Mouse (Mus musculus): ENCODE measurements around the gene 2010300C02Rik. TPM values are rescaled to one million over a fixed set of nuclear protein-coding genes. Genes with fewer than 3 reads are reported as not detected.

Gene 2010300C02Rik
- polyA plus RNA-seq, 1 experiment from 2014 or later: 0.65 TPM

DNA sequence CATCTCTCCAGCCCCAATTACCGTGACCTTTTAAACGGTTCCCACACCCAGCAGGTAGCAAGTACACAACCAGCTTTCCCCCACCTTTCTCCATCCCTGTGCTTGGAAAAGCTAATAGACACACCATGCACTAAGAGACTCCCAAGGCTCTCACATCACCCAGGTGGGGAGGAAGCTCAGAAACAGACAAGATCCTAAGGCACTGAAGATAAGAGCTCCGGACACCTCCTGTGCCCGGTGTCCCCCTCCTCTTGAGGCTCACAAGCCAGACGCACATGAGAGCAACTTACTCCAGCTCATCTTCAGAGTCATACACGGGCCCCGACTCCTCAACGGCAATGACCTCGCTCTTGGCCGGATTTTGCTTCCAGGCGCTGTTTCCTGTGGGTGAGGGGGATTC is 82.3 kb downstream of the 2010300C02Rik start:
- Histone ChIP-seq H3K4me2 (ENCODE audit: low read depth, low read length) (no peak overlapping the region), H3K27ac (replicated peaks; ENCODE audit: low read depth, low read length) (no peak overlapping the region), H3K36me3 (replicated peaks; ENCODE audit: control insufficient read depth, insufficient read depth, low read depth, low read length) (no peaks in the 10 kb centered on the region), H3K9me3 (replicated peaks; ENCODE audit: control insufficient read depth, low read length) (no peaks in the 10 kb centered on the region), H3K4me3 (ENCODE audit: low read depth, low read length) (no peak overlapping the region), H3K27me3 (ENCODE audit: control insufficient read depth, insufficient read depth, low read length) (no peaks in the 10 kb centered on the region), H3K4me1 (ENCODE audit: control insufficient read depth, insufficient read depth, low read length) (no peaks in the 10 kb centered on the region), H3K9ac (replicated peaks; ENCODE audit: low read length) (no peak overlapping the region)
- 75% methylated on average over 11 of the region's 11 CpGs for WGBS
- DNase-seq (ENCODE audit: low spot score) (no peak), ATAC-seq (replicated peaks; ENCODE audit: insufficient number of reproducible peaks, low FRiP score, low TSS enrichment, low read depth) (no peak)

DNA sequence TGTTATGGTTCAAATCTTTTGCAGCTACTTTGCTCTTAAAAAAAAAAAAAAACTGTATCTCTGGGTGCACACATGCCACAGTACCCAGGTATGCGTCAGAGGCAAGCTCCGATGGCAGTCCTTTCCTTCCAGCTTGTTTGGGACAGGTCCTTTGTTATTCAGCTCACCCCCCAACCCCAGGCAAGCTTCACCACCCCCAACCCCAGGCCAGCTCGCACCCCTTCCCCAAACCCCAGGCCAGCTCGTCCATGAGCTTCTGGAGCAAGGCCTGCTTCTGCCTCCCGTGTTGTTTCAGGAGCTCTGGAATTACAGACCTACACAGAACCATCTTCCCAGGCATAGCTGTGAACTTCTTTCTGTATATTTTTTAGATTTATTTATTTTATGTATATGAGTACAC is 83.1 kb downstream of the 2010300C02Rik start:
- Histone ChIP-seq H3K4me2 (ENCODE audit: low read depth, low read length) (no peak overlapping the region), H3K4me1 (ENCODE audit: control insufficient read depth, insufficient read depth, low read length) (no peaks in the 10 kb centered on the region), H3K27ac (replicated peaks; ENCODE audit: low read depth, low read length) (no peak overlapping the region), H3K36me3 (replicated peaks; ENCODE audit: control insufficient read depth, insufficient read depth, low read depth, low read length) (no peaks in the 10 kb centered on the region), H3K9me3 (replicated peaks; ENCODE audit: control insufficient read depth, low read length) (no peaks in the 10 kb centered on the region), H3K4me3 (ENCODE audit: low read depth, low read length) (no peak overlapping the region), H3K27me3 (ENCODE audit: control insufficient read depth, insufficient read depth, low read length) (no peaks in the 10 kb centered on the region), H3K9ac (replicated peaks; ENCODE audit: low read length) (no peak overlapping the region)
- DNase-seq (ENCODE audit: low spot score) (no peak), ATAC-seq (replicated peaks; ENCODE audit: insufficient number of reproducible peaks, low FRiP score, low TSS enrichment, low read depth) (no peak)
- 79% methylated on average over 5 of the region's 5 CpGs for WGBS

DNA sequence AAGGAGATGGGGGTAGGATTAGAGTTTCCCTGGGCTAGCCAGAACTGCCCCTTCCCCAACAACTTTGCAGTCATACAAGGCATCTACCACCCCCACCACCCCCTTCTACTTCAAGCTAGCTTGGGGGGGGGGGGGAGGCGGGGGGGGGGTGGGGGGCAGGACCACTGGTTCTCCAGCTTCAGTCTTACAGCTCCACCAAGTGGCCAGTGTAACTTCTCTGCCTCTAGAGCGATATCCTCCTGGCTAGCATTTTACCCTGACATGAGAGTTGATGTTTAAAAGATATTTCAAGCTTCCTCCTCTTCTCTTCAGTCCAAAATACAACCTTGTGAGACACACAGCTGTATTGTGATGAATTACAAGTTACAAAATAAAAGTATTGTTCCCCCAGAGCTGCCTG is 83.7 kb downstream of the 2010300C02Rik start:
- H3K9me3 ChIP-seq (replicated peaks; ENCODE audit: control insufficient read depth, low read length): no peaks in the 10 kb centered on the region
- H3K27ac ChIP-seq (replicated peaks; ENCODE audit: low read depth, low read length): no peak overlapping the region
- no peaks in the 10 kb centered on the region for H3K27me3 ChIP-seq (ENCODE audit: control insufficient read depth, insufficient read depth, low read length)
- DNase-seq (ENCODE audit: low spot score) (no peak), ATAC-seq (replicated peaks; ENCODE audit: insufficient number of reproducible peaks, low FRiP score, low TSS enrichment, low read depth) (no peak)
- WGBS: 36% methylated on average over 2 of the region's 2 CpGs
- H3K4me2 ChIP-seq (ENCODE audit: low read depth, low read length): no peak overlapping the region
- no peaks in the 10 kb centered on the region for H3K4me1 ChIP-seq (ENCODE audit: control insufficient read depth, insufficient read depth, low read length)
- no peak overlapping the region for H3K9ac ChIP-seq (replicated peaks; ENCODE audit: low read length)
- H3K36me3 ChIP-seq (replicated peaks; ENCODE audit: control insufficient read depth, insufficient read depth, low read depth, low read length): no peaks in the 10 kb centered on the region
- H3K4me3 ChIP-seq (ENCODE audit: low read depth, low read length): no peak overlapping the region

DNA sequence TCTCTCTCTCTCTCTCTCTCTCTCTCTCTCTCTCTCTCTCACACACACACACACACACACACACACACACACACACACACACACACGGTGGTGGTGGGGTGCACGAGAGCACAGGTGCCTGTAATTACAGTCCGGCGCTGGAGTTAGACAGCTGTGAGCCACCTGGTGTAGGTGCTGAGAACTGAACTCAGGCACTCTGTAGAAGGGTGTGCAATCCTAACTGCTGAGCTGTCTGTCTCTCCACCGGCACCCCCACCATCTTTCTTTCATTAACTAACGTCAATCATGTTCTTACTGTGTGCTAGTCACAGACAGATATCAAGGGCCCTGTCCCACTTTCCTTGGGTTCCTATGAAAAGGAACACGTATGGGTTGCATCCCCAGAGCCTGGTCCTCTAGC is 84.2 kb downstream of the 2010300C02Rik start:
- no peak overlapping the region for H3K4me3 ChIP-seq (ENCODE audit: low read depth, low read length)
- no peak overlapping the region for H3K27ac ChIP-seq (replicated peaks; ENCODE audit: low read depth, low read length)
- no peaks in the 10 kb centered on the region for H3K9me3 ChIP-seq (replicated peaks; ENCODE audit: control insufficient read depth, low read length)
- ATAC-seq (replicated peaks; ENCODE audit: insufficient number of reproducible peaks, low FRiP score, low TSS enrichment, low read depth) (no peak; the same call in 1 of the 2 replicates), DNase-seq (ENCODE audit: low spot score) (peak; percentile 25)
- no peak overlapping the region for H3K4me2 ChIP-seq (ENCODE audit: low read depth, low read length)
- no peaks in the 10 kb centered on the region for H3K4me1 ChIP-seq (ENCODE audit: control insufficient read depth, insufficient read depth, low read length)
- no peaks in the 10 kb centered on the region for H3K27me3 ChIP-seq (ENCODE audit: control insufficient read depth, insufficient read depth, low read length)
- H3K36me3 ChIP-seq (replicated peaks; ENCODE audit: control insufficient read depth, insufficient read depth, low read depth, low read length): no peaks in the 10 kb centered on the region
- 63% methylated on average over 7 of the region's 7 CpGs for WGBS
- H3K9ac ChIP-seq (replicated peaks; ENCODE audit: low read length): no peak overlapping the region

DNA sequence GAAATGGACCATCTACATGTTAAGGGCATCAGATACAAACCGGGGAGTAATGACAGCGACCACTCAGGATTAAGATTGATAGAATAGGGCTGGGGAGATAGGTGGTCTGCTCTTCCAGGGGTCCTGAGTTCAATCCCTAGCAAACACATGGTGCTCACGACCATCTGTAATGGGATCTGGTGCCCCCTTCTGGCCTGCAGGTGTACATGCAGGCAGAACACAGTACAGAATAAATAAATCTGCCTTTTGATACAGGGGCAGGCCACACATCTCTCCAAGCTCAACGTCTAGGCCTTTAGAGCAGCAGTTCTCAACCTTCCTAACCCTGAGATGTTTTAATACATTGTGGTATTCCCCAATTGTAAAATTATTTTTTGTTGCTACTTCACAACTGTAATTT is 85.2 kb downstream of the 2010300C02Rik start:
- 32% methylated on average over 4 of the region's 4 CpGs for WGBS
- Histone ChIP-seq H3K9ac (replicated peaks; ENCODE audit: low read length) (no peak overlapping the region), H3K4me2 (ENCODE audit: low read depth, low read length) (no peak overlapping the region)

DNA sequence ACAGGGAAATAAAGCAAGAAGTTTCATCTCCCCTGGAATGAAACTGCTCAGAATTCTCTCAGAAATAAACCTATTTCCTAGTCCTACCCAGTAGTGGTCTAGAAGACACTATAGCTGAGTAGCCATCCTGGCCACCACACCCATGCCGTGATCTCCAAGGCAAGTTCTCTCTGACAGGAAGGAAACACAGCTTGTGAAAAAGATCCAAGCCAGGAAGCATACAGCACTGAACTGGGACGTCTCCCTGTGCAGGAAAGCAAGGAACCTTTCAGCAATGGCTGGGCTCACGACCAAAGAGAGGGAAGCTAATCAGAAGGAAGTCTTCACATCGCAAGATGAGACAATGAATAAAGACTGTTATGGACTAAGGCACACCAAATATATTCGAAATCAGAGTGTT is 86.4 kb downstream of the 2010300C02Rik start:
- H3K36me3 ChIP-seq (replicated peaks; ENCODE audit: control insufficient read depth, insufficient read depth, low read depth, low read length): no peaks in the 10 kb centered on the region
- DNase-seq (ENCODE audit: low spot score): no peak
- ATAC-seq (replicated peaks; ENCODE audit: insufficient number of reproducible peaks, low FRiP score, low TSS enrichment, low read depth): no peak

More for the DNA sequence above, 85.2 kb downstream of the 2010300C02Rik start:
- DNase-seq (ENCODE audit: low spot score) (peak; percentile 58), ATAC-seq (replicated peaks; ENCODE audit: insufficient number of reproducible peaks, low FRiP score, low TSS enrichment, low read depth) (peak; percentile 56; the same call in 1 of the 2 replicates)
- no peaks in the 10 kb centered on the region for H3K9me3 ChIP-seq (replicated peaks; ENCODE audit: control insufficient read depth, low read length)
- H3K27ac ChIP-seq (replicated peaks; ENCODE audit: low read depth, low read length): no peak overlapping the region
- H3K4me1 ChIP-seq (ENCODE audit: control insufficient read depth, insufficient read depth, low read length): no peaks in the 10 kb centered on the region
- no peaks in the 10 kb centered on the region for H3K36me3 ChIP-seq (replicated peaks; ENCODE audit: control insufficient read depth, insufficient read depth, low read depth, low read length)
- H3K27me3 ChIP-seq (ENCODE audit: control insufficient read depth, insufficient read depth, low read length): no peaks in the 10 kb centered on the region
- no peak overlapping the region for H3K4me3 ChIP-seq (ENCODE audit: low read depth, low read length)

DNA sequence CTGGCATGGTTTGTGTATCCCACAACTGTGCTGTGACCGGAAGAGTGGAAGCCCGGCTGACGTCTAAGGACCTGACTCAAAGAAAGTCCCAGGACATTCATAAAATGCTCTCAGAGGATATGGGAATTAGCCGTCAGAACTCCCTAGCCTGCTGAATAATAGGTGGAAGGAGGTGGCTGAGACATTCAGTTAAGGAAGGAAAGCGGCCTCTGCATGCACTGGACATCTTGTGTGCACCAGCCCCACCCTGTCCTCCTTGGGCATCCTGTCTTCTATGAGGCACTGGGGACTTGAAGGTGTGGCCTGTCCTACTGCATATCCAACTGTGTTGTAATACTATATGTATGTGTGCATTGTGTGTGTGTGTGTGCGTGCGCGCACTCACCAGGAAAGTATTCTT is 87.5 kb downstream of the 2010300C02Rik start:
- no peaks in the 10 kb centered on the region for H3K27me3 ChIP-seq (ENCODE audit: control insufficient read depth, insufficient read depth, low read length)
- no peak for DNase-seq (ENCODE audit: low spot score)
- H3K4me2 ChIP-seq (ENCODE audit: low read depth, low read length): no peak overlapping the region
- H3K9ac ChIP-seq (replicated peaks; ENCODE audit: low read length): no peak overlapping the region
- no peaks in the 10 kb centered on the region for H3K4me1 ChIP-seq (ENCODE audit: control insufficient read depth, insufficient read depth, low read length)
- no peak overlapping the region for H3K27ac ChIP-seq (replicated peaks; ENCODE audit: low read depth, low read length)
- H3K9me3 ChIP-seq (replicated peaks; ENCODE audit: control insufficient read depth, low read length): no peaks in the 10 kb centered on the region
- ATAC-seq (replicated peaks; ENCODE audit: insufficient number of reproducible peaks, low FRiP score, low TSS enrichment, low read depth): no peak
- no peak overlapping the region for H3K4me3 ChIP-seq (ENCODE audit: low read depth, low read length)
- WGBS: 82% methylated on average over 8 of the region's 8 CpGs
- H3K36me3 ChIP-seq (replicated peaks; ENCODE audit: control insufficient read depth, insufficient read depth, low read depth, low read length): no peaks in the 10 kb centered on the region

More for the DNA sequence above, 86.4 kb downstream of the 2010300C02Rik start:
- Histone ChIP-seq H3K4me1 (ENCODE audit: control insufficient read depth, insufficient read depth, low read length) (no peaks in the 10 kb centered on the region), H3K4me2 (ENCODE audit: low read depth, low read length) (no peak overlapping the region), H3K9ac (replicated peaks; ENCODE audit: low read length) (no peak overlapping the region), H3K4me3 (ENCODE audit: low read depth, low read length) (no peak overlapping the region), H3K27ac (replicated peaks; ENCODE audit: low read depth, low read length) (no peak overlapping the region), H3K27me3 (ENCODE audit: control insufficient read depth, insufficient read depth, low read length) (no peaks in the 10 kb centered on the region), H3K9me3 (replicated peaks; ENCODE audit: control insufficient read depth, low read length) (no peaks in the 10 kb centered on the region)
- WGBS: 70% methylated on average over 5 of the region's 5 CpGs

DNA sequence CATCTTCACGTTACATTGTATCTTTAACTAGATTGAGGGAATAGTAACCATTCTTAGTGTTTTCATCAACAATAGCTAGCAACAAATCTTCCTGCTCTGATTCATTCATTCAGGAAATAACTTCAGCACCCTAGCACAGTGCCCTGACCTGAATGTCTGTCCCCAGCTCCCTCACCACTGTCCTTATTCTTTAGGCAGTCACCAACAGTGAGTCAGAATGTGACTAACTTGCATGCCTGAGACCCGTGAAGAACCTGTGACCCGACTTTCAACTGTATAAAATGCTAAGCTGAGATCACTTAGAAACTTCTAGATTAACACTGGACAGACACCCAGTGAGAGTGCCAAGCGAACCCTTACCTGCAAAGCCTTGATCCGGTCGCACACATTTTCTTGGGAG is 88.4 kb downstream of the 2010300C02Rik start:
- ATAC-seq (replicated peaks; ENCODE audit: insufficient number of reproducible peaks, low FRiP score, low TSS enrichment, low read depth): no peak
- H3K4me1 ChIP-seq (ENCODE audit: control insufficient read depth, insufficient read depth, low read length): no peaks in the 10 kb centered on the region
- H3K36me3 ChIP-seq (replicated peaks; ENCODE audit: control insufficient read depth, insufficient read depth, low read depth, low read length): no peaks in the 10 kb centered on the region
- 89% methylated on average over 6 of the region's 6 CpGs for WGBS
- H3K4me2 ChIP-seq (ENCODE audit: low read depth, low read length): no peak overlapping the region
- DNase-seq (ENCODE audit: low spot score): no peak
- H3K9ac ChIP-seq (replicated peaks; ENCODE audit: low read length): no peak overlapping the region
- H3K9me3 ChIP-seq (replicated peaks; ENCODE audit: control insufficient read depth, low read length): no peaks in the 10 kb centered on the region
- no peak overlapping the region for H3K4me3 ChIP-seq (ENCODE audit: low read depth, low read length)
- H3K27me3 ChIP-seq (ENCODE audit: control insufficient read depth, insufficient read depth, low read length): no peaks in the 10 kb centered on the region
- H3K27ac ChIP-seq (replicated peaks; ENCODE audit: low read depth, low read length): no peak overlapping the region
